Mouse (Mus musculus): ENCODE results near the gene Haghl.
A peak's percentile ranks its signal among the peaks of the same experiment; 100 is the strongest.

The Haghl gene

DNA sequence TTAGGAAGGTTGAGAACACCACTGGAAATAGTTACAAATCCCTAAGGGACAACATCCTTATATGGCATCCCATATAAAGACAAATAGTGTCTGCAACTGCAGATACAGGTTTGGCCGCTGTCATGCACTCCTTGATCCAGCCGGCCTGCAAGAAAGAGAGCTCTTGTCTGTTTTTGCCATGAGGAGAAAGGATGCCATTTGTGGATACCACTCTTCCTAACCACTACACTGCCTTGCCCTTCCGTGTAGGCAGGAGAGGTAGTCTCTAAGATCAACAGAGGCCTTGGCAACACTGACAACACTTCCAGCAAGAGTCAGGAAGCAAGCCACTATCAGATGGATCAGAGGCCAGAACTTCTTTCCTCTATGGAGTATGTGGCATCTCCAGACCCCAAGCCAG, 807 bp upstream of the Haghl start, which contains the start of gene Ccdc78:
Gene Ccdc78, plus strand, starts transcription at position 301 of the 400 bp plus-strand sequence.
- DNase-seq: no peak

DNA sequence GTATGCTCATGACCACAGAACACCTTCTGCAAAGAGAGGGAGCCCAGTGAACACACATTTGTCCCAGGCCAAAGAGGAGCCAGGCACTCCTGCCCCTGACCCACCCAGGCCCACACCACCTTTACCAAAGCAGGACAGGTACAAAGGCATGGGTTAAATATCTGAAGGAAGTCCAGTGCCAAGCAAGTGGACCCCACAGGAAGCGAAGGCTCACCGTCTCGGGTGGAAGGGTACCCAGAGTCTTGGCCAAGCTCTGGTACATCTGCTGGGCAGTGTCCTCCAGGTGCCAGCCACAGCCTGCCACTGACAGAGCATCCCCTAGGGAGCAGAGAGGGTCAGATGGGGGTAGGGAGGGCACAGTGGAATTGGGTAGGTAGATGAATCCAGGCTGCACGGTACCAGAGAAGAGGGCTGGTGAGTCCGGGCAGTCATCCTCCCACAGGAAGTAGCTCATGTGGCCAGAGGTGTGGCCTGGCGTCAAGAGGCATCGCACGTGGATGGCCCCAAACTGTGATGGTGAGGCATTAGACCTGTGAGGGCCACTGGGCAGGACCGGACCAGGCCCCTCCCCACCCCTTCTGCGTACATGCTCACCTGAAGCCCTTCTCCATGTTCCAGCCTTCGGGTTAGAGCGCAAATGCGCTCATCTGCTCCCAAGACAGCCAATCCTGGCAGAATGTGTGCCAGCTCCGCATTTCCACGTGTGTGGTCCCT, 1.5 kb downstream of the Haghl start:
- DNase-seq: no peak

DNA sequence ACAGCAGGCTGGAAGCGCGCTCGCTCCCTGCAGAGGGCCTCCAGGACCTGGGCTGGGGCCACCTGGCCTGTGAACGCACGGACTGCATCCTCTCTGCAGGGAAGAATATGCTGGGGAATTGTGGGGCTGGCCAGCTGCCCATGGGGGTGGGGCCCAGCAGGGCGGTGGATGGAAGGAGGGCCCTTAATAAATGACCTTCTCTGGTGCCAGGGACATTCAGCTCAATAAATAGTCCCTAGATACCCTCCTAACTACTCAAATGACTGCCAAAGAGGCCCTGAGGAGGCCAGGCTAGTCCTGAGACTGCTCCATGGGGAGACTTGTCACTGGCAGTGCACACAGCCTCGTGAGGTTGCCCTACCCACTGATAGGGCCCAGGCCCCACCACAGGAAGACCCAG, 2.4 kb downstream of the Haghl start:
- no peak for DNase-seq

DNA sequence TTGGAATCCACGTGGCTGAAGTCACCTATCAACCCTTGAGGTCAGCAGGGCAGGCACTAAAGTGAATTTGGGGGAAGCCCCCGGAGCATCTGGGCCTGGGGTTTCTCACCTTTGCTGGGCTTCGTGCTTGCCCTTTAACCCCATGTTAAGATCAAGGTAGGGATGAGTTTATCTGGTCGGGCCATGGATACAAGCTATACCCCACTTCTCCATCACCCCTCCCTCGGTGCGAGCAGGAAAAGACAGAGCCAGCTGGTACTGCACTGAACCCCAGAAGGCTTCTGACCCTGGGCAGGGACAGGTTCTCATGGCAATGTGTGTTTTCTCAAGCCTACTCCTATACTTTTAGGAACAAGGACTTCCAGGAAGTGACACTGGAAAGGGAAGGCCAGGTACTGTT, 4.1 kb downstream of the Haghl start:
- no peak for DNase-seq

DNA sequence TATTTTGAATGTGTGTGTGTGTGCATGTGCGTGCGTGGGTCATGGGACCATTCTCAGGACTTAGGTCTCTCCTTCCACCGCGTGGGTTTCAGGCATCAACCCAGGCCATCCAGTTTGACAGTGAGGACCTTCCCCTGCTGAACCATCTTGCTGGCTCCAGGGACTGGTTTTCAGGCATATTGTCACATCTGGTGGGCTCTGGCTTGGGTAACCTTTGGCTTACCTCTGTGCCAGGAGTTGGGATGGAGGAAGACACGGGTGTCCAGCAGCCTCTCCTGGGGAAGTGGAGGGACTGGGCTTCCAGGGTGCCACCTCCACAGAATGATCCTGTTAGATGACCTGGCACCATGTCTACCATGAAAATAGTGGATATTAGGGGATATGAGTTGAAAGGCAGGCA, 7.5 kb downstream of the Haghl start:
- no peak for DNase-seq

DNA sequence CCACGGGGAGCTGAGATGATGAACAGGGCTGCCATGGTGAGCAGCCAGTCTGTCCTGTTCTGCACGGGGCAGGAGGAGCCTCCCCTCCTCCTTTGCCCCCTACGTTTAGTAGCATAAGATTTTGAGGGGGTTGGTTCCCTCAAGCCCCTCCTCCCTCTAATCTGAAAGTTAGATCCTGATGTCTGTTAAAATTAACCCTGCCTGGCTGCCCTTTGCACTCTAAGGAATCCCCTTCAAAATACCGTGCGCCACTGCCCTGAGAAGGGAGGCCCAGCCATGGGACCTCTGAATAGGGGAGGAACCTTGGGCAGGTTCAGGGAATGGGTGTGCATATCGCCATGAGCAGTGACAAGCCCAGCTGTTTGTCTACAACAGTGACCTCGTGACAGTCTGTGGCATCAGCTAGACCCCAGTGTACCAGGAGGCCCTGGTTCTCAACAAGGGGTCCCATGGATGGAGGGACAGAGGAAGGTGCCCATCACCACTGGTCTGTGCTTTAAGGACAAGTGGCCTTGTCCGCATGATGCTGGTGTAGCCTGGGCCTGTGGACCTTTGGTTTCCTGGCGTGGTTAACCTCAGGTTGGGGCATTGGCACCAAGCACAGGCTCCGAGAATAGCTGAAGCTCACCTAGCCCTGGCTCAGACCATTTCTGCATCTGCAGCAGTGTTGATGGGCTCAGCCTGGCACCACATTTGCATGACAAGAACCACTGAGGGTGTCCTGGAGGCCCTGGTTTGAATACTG, 10.0 kb downstream of the Haghl start:
- no peak for DNase-seq

DNA sequence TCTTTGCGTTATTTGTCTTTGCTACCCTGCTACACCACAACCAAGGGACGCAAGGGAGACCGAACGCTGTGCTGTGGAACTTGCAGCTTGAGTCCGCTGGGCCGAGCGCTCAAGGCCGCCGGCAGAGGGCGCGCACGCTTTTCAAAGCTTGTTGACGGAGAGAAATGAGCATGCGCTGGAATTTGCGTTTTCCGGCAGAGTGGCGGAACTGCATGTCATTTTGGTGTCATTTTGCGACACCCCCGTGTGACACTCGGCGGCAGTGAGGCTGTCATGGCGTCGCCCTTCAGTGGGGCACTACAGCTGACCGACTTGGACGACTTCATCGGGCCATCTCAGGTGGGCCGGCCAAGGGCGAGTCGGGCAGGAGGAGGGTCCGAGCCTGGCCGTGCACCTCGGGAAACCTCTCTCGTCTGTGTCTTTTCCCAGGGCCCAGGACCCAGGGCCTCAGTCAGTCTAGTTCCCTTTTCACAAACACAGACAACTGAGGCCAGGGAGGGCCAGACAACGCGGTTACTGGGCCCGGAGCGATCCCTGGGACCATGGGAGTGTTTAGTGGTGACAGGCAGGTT, 11.8 kb downstream of the Haghl start, which contains the start of gene Narfl:
Gene Narfl, plus strand, starts transcription at position 228 of the 572 bp plus-strand sequence.
- peak; percentile 97 for DNase-seq

DNA sequence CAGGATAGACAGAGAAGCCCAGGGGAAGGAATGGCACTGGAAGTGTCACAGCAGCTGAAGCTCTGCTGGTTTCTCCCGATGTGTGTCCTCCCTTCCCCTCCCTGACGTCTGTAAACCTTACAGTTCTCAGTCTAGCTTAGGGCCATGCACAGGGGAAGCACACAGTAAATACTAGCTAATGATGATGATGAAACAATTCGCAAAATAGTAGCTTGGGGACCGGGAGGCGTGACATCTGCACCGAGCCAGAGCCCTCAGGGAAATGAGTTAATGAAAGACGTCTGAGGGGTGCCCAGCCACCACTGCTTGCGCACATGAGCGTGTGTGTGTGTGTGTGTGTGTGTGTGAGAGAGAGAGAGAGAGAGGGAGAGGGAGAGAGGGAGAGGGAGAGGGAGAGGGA, 16.1 kb downstream of the Haghl start:
- DNase-seq: no peak

DNA sequence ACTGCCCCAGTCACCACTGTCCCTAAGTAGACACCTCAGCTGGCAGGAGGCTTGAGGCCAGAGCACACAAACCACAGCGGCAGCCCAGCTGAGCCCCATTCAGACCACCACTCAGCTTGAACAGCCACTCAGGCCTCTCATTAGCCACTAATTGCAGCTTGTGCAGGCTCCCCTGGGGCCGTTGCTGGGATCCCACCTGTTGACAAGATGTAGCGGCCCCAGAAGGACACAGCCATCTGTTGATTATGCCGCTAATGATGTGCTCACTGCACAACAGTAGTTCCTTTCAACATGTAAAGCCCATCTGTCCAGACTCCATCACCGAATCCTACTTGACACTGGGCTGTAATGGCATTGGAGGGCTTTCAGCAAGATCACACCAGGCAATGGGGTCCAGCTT, 19.6 kb downstream of the Haghl start:
- DNase-seq: no peak

DNA sequence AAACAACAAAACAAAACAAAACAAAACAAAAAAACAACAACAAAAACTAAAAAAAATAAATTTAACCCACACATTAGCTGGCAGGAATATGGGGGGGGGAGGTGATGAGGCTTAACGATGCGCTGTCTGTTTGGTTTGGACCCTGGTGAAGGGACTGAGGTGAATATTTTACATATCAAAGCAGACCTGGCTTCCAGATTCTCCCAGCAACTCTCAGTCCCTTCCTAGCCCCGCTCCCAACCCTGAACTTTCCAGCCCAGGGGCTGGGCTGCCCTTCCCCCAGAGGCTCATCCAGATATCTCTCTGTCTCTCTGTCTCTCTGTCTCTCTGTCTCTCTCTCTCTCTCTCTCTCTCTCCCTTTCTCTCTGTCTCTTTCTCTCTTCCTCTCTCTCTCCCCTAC, 22.9 kb downstream of the Haghl start:
- no peak for DNase-seq

DNA sequence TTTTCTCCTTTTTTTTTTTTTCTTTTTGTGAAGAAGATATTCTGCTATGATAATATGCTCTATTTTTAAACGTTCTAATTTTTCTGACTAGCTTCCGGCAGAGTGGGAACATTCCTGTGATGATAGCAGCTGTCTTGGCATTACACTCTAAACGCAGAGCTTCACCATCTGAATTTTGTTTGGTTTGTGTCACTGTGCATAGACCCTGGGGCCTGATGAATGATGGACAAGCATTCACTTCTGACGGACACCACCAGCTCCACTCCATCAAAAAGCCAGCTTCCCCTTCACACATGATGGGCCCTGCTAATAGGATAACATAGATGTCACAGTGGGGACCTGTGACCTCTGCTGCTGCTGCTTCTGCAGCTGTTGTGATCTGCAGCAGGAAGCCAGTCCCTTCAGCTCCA, 23.9 kb downstream of the Haghl start:
- DNase-seq: no peak

DNA sequence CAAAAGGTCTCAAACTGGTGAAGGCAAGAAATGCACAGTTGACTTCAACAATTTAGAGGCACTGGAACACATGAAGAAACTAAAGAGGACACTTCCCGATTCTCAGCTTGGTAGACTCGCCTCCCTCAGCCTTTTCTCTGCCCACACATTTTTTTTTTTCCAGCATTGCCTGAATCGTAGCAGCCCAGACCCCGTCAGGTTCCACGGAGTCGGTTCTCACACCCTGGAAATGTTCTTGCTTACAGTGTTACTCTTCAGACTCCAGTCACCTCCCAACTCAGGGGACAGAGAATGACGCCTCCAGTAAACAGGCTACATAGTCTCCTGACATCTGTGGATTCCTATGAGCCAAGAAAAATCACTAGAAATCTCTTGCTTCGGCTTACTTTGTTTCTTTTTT, 25.3 kb downstream of the Haghl start:
- no peak for DNase-seq

DNA sequence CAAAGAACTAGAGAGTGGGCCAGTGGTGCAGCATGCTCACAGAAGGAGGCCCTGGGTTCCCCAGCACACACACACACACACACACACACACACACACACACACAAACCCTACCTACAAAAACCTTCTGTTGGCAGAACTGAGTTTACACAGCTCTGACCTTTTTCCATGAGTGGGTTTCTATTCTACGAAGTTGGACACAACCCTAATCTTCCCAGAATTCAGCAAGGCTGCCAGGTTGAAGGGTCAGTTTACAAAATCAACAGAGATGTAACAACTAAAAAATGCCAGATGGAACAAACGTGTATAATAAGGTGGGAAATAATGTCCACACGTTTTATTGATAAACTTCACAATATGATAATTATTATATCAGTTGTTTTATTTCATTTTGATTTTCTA, 27.8 kb downstream of the Haghl start:
- DNase-seq: no peak

DNA sequence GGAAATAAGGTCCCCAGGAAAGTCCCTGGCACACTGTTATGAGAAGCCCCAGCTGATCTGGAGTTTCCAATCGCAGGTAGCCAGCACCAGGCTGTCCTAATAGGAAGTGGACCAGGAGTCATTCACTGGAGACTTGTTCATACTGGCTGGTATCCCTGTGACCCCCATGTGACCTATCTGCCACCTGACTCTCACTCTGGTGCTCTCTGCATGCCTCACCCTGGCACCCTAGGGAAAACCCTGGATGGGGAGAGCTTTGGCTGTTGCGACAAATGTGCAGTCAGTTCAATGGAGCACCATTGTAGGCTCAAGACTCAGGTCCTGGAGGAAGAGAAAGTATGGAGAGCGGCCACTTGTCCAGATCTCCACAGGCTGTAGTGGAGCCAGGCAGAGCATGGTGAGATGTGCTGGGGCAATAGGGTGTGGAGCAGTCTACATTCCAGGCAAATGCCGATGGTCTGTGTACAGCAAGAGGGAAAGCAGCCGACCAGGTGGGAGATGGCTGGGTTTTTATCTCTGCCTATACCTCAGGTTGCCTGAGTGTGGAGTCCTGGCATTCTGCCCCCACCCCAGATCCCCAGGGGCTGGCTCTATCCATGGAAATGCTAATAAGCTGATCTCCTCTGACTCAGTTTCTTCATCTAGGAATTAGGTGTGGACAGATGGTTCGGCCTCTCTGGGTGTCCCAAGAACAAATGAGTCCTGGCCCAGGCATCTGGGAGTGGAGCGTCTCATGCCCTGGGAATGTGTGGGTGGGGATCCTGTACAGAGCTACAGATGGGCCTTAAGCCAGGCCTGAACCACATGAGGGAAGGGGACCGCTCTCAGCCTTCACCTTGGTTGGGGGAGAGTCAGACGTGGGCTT, 28.9 kb downstream of the Haghl start:
- no peak for DNase-seq

DNA sequence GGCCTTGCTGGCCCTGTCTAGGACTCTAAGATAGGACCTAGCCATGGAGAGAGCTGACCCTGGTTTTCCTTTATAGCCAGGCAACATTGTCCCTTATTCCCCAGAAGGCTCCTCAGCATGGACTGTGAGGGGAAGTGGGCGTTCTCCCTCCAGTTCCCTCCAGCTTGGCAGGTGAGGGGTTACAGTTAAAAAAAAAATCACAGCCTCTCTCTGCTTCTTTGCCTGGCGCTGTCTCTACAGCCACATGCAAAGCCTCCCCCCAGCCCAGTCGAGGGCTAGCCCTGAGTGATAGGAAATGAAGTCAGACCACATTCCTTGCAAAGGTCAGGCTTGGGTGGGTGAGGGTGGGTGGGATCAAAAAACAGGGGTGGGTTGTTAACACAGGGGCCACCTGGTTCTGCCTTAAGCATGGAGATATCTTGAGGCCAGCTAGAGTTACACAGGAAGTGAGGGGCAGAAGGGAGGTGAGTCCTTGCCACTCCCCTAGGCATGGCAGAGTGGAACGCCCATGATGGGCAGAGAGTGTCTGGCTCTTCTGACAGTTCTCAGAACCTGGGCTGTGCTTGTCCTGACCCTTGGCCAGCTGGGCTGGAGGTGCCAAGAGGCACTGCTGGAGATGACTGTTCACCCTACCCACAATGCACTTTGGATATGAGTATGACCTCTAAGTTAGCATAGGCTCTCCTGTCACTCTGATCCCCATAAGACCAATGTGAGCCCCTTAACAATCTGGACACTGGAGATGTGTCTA, 29.7 kb downstream of the Haghl start:
- no peak for DNase-seq

DNA sequence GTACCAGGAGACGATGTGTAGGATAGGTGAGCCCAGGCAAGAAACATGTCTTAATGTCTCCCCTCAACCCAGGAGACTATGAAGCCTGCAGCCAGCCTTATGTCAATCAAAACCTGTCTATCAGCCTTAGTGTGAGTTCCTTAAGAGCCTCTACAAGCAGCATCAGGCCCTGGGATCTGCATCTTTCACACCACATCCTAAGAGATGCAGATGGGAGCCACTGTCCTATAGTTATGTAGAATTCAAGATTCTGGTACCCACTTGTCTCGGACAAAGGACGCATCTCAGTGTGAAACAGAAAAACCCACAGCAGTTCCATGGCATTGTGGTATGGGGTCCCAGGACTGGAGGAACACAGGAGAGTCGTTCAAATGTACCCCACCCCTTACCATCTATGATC, 30.4 kb downstream of the Haghl start:
- no peak for DNase-seq

DNA sequence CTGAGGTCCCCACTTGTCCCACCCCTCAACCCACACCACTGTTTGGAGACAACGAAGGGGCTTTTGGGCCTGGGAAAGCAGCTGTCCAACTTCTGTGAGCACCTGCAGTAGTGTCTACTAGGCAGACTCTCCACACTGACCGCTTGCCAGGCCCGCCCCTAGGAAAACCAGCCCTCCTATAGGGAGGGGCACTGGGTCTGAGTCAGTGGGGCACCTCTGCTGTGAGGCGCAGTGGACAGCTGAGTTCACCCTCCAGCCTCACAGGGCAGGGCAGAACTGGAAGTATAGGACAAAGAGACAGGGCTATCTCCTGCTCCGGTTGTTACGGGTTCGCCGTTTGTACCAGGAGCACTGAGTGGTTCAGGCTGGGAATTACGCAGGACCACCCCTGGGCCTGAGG, 31.2 kb downstream of the Haghl start, which contains the start of gene Msln:
Gene Msln, minus strand, starts transcription at position 138 of the 400 bp plus-strand sequence.
- DNase-seq: no peak

DNA sequence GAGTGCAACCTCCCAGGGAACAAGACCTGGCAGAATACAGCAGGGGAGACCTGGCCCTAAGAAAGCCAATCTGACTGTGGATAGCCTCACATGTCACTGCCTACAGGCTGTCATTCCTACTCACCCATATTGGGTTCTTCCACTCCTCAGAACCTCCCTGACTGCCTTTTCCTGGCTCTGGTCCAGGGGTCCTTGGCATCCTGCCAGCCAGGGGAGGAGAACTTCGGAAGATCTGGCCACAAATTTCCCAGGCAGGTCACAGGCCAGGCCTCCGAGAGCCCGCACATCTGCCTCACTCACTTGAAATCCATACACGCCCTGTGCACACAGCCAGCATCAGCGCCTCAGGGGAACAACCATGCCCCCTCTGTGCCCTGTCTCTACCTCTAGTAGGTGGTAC, 34.0 kb downstream of the Haghl start:
- no peak for DNase-seq

DNA sequence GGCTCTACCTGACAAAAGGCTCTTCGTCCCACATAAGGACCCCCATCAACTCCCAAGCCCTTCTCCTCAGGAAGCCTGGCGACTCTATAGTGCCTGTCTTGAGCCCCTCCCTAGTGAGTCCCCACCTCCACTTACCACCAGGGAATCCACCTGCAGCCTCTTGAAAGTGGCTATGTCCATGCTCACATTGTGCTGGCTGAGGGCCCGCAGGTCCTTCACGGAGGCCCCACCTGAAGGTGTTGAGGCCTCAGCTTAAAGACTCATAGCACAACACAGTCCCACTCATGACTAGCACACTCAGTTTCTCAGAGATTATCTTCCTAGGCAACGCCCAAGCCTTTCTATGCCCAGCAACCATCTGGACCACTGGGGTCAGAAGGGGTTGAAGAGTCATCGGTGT, 36.2 kb downstream of the Haghl start:
- DNase-seq: no peak

DNA sequence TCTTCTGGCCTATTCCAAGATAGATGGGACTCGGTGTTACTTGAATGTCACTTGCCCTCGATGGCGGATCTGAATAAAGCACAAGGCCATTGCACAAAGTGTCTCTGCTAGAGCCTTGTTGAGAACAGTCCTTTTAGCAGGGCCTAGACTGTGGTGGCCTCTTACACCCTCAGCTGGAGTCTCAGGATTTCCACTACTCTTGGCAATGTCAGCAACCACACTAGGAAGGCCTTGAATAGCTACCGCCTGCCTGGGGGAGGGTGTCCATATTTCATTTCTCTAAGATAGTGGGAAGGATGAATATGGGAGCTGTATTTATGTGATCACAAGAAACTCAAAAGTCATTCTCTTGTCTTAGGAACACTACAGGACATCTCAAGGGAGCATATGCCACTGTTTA, 37.2 kb downstream of the Haghl start:
- no peak for DNase-seq

DNA sequence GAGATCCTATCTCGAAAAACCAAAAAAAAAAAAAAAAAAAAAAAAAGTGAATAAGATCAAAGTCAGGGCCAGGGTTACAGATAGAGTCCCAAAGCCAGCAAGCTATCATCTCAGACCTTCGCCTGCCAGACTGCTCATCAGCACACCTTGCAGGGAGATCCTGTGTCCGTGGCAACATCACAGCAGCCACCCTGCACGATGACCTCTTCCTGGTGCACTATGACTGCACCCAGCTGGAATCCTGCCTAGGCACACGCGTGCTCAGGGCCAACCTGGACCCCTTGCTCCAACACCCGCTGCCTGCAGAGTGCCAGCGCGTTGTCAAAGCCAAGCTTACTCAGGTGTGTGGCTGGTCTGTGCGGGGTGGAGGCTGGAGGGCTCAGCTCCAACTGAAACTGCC, 41.2 kb downstream of the Haghl start:
- DNase-seq: no peak

DNA sequence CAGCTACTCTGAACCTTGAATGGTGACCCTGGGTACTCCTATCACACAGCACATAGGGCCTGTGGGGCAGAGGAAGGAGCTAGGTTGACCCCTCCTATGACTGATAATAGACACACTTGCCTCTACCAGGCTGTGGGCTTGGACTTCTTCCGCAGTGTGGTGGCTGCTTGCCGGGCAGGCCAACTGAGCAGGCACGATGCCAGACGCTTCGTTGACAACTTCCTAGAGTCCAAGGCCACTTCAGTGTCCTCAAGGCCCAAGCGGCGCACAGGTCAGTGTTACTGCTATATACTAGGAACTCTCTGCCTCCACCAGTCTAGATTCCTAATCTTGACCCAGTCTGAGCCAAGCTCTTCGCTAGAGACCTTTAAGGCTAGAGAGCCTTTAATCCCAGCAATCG, 41.6 kb downstream of the Haghl start:
- DNase-seq: no peak
